Mouse (Mus musculus): Measurements from ENCODE around the gene Pard3.

GRCm38 (mm10) chr8:127395488-127395887, 331.8 kb downstream of the Pard3 start:
- TF ChIP-seq POLR2A (IDR thresholded peaks at IDR 0.05; ENCODE audit: borderline replicate concordance, extremely low read depth, insufficient read depth, insufficient read length, poor library complexity, severe bottlenecking): no peak
- TF ChIP-seq CTCF (IDR thresholded peaks at IDR 0.05; ENCODE audit: borderline replicate concordance, extremely low read depth, insufficient read depth, insufficient read length): no peak
